Mouse (Mus musculus) layer of hippocampus, adult 18-20 months (tissue): Measurements from ENCODE around the gene Mep1a. TPM values are rescaled to one million over a fixed set of nuclear protein-coding genes. Genes with fewer than 3 reads are reported as not detected.

Experiments
- DNase-seq, 2 experiments: peaks; one replicate each; pipeline ENCODE4 v3.0.0; 2022; ENCODE audit warnings: low spot score in 2 of 2
- total RNA-seq, 2 experiments: library from RNA; stranded (reverse); gene quantifications; 2 replicates each; pipeline ENCODE4 v1.2.3; 2021

The Mep1a gene
- total RNA-seq, 2 experiments from 2014 or later = not detected

GRCm38 (mm10) chr17:43485982-43486381 lies 16.6 kb downstream of the Mep1a start:
- no peak for DNase-seq

GRCm38 (mm10) chr17:43477621-43478020 lies 25.0 kb downstream of the Mep1a start:
- DNase-seq = no peak

DNA sequence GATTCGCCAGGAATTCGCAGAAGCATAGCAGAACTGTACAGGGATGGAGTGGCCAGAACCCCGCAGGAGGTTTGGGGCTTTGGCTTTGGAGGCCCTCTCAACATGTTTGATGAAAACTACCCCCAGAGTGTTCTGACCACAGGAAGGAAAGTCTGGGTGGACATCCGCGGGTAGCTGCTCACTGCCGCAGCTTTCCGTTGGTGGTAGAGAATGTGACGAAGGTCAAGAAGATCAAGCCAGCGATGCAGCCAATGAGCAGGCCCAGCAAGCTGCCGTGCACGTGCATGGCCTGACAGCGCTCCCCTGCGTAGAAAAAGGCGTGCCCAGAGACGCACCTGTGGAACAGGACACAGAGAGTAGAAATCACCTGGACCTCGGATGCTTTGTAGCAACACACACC lies 27.8 kb downstream of the Mep1a start:
- DNase-seq = no peak

GRCm38 (mm10) chr17:43472558-43472957 lies 30.1 kb downstream of the Mep1a start:
- DNase-seq = no peak

DNA sequence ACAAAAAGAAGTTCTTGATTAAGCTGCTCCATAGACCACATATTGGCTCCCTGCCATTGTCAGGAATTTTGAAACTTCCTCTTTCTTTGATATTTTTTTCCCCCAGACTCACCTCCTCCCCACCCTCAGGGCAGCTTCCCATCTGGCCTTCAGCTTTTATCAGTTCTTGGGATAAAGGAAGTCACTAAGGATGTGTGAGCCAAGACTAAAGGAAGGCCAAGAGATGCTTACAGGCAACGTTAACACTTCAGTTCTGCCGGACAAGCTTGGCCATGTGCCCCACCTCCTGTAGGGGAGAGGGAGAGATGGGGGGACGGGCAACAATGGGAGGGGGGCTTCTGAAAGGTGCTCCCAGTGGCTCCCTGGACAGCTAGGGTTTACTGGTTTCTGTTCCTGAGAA lies 32.6 kb downstream of the Mep1a start:
- no peak for DNase-seq

DNA sequence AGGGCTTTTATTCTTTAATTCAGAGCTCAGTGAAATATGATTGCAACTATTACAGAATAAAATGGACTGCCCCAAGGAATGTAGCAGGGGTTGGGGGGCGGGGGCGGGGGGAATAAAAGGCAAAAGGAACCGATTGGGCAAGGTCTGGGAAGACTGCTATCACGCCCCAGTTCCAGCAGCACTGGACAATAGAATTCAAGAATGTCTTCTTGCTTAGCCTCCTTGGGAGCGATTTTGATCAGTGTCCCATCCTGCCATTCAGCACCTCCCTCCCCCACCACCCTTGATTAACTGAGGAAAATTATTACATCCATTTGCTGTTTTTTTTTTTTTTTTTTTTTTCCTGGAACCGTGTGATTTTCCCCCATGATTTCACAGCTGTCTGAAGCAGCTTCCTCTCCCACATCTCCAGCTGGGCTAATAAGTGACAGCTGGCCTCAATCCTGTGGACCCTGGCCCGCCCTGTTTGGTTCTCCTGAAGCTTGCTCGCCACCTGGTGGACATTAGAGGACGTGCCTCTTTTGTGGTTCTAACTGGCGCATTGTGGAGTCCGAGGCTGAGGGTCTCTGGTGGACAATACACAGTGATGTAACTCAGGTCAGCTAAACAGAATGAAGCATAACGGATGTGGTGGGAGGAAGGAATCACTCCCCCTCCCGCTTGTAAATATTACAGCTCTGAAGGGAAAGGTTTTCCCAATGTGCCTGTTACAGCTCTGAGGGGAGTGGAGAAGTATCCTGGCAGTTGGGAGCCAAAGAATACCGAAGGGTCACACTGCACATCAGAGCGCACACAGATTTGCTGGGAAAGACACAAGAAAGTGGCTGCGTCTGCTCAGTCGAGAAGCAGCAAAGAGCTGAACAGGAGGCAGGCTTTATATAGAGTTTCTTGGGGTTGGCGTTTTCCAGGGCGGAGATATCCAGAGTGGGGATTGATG lies 42.1 kb downstream of the Mep1a start:
- peak in 1 of 2 experiments; percentile 69 for DNase-seq

DNA sequence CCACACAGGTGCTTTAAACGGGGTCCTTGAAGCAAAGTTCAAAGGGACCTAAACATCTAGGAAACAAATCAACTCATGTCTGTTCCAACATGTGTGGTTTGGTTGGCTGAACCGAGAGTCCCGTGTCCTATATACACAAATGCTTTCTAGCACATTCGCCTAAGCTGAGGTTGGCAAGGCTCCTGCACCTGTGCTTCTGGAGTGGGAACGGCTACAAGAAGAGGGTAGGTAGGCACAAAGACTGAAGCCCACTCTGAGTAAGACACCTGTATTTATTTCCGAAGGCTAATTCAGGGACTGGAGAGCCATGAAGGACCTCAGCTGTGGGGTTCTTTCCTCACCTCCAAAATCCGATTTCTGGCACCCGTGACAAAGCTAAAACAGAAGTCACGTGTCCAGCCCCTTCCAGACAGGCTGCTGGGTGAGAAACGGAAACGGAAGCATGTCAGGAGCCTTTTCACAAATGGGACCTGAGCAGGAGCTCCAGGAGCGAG lies 42.8 kb downstream of the Mep1a start:
- DNase-seq = no peak

- DNase-seq = peak; percentile 31 to 78
Observed at GRCm38 (mm10) chr17:43458598-43458997, 44.0 kb downstream of the Mep1a start.

- no peak for DNase-seq
Observed at GRCm38 (mm10) chr17:43451216-43451615, 51.4 kb downstream of the Mep1a start.

DNA sequence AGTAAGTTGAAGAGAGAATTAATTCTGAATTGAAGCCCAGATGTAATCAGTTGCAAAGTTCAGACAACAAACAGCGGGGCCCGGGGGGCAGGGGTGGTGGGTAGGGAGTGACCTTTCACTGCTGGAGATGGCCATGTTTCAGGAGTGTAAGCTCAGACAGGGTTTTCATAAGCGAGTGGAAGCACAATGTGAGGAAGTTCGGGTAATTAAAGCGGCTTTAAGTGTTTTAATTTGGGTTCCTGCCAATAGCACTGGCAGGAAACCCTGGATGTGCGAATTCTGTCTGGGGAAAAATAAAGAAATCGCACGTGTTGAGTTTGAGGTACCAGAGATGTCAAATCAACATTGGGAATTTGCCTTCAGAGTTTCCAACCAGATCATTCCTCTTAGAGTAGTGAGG lies 68.1 kb downstream of the Mep1a start:
- no peak for DNase-seq

DNA sequence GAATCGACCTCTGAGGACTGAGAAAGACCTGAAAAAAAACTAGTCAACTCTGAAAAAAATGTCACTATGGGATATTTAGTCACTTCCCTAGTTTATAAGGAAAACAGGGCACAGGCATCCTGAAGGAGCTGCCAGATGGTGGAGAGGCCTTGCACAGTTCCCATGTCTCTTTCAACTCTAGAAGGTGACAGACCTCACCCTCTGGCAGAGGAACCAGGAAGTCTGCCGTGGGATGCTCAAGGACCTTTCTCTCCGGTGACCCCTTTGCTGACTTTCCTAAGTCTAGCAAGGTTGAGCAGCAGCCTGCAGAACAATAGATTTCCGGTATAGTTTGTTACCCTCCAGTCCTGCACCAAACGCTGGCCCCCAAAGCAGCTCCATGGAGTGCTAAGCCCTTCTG lies 70.9 kb downstream of the Mep1a start:
- DNase-seq = no peak

Other genes with a start within 250 kb of the Mep1a start
- gene Adgrf1, start 232.5 kb downstream of the Mep1a start, total RNA-seq = not detected
- gene Adgrf5, start 142.4 kb downstream of the Mep1a start, total RNA-seq = 10 to 100 TPM; 28.4 to 28.7 TPM
- under 1 TPM; 0.51 to 0.57 TPM for gene Ankrd66, start 40.8 kb upstream of the Mep1a start, total RNA-seq
- gene Pla2g7, start 65.3 kb upstream of the Mep1a start, total RNA-seq = 100 to 1,000 TPM in 1 of 2 experiments, 10 to 100 TPM in 1; 99.2 to 113 TPM
- gene Tdrd6, start 127.5 kb upstream of the Mep1a start, total RNA-seq = under 1 TPM; 0.45 to 0.66 TPM
- gene Slc25a27, start 164.4 kb upstream of the Mep1a start, total RNA-seq = 10 to 100 TPM; 33.2 to 35.4 TPM
- 1 to 10 TPM in 1 of 2 experiments, under 1 TPM in 1; 0.77 to 1.0 TPM for gene Cyp39a1, start 164.6 kb upstream of the Mep1a start, total RNA-seq